Comparison of ENCODE assay signal across 32 mouse cellular contexts in the genomic region with DNA sequence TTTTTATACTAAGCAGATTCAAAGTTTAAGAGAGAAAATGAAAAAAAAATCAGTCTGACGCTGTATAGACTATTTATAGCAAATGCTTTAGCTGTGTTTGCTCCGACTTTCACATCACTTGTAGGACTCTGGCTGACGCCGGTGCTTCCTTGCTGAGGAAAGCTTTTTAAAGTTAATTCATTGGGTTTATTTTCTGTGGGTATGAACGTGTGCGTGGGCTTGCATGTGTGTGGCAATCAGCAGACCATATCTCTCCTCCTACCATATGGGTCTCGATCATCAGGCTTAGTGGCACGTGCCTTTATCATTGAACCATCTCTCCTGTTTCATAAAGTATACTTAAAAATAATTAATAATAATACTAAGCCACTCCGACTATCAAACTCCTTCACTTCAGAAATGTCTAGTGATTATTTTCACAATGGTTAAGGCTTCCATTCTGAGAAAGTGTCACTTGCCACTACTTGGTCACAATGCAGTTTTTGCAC. TPM values are rescaled to one million over a fixed set of nuclear protein-coding genes. Genes with fewer than 3 reads are reported as not detected.
DNase-seq lines count a peak whose midpoint lies in the region; ATAC-seq and TF ChIP-seq lines count a peak whose summit lies in the region.
"Had no signal": no experiment of that assay in that cellular context is flagged by ENCODE, and none has a peak within 500 bp of the region (broad histone marks: within the 10 kb centered on the region; RNA-seq: fewer than 3 reads in every experiment).

No protein-coding gene starts in this region.

- H3K4me2 ChIP-seq in liver, postnatal 0 days (ENCODE audit: low read depth, low read length), result no peak overlapping the region
- H3K4me2 ChIP-seq in liver, embryonic 12.5 days, result no peak overlapping the region
- H3K4me2 ChIP-seq in CH12.LX (ENCODE audit: insufficient read depth, low read depth, poor library complexity, severe bottlenecking), result peak overlapping the region; percentile 93
- H3K4me2 ChIP-seq in midbrain, embryonic 15.5 days, result no peak overlapping the region
- H3K4me2 ChIP-seq: embryonic facial prominence, embryonic 13.5 days; forebrain, embryonic 13.5 days; heart, embryonic 12.5 days; heart, embryonic 15.5 days; hindbrain, embryonic 14.5 days had no signal

- no peak overlapping the region for H3K9ac ChIP-seq in liver, postnatal 0 days (replicated peaks)
- no peak overlapping the region for H3K9ac ChIP-seq in liver, embryonic 12.5 days
- peak overlapping the region; percentile 90 for H3K9ac ChIP-seq in CH12.LX (ENCODE audit: insufficient read depth, low read depth)
- H3K9ac ChIP-seq in midbrain, embryonic 15.5 days, result no peak overlapping the region
- H3K9ac ChIP-seq: embryonic facial prominence, embryonic 13.5 days; forebrain, embryonic 13.5 days; heart, embryonic 12.5 days; heart, embryonic 15.5 days; hindbrain, embryonic 14.5 days had no signal

- 53% methylated on average over 9 of the region's 9 CpGs for WGBS in liver, postnatal 0 days (ENCODE audit: insufficient replicate concordance)
- WGBS in liver, embryonic 12.5 days (ENCODE audit: insufficient replicate concordance), result 64% methylated on average over 9 of the region's 9 CpGs
- WGBS in macrophage (ENCODE audit: missing documents), result 58% methylated on average over 9 of the region's 9 CpGs
- 89% methylated on average over 9 of the region's 9 CpGs for WGBS in midbrain, embryonic 15.5 days

- no peak for TF ChIP-seq EP300 in liver, postnatal 0 days (IDR thresholded peaks at IDR 0.05; ENCODE audit: low read depth)
- TF ChIP-seq EP300 in CH12.LX (IDR thresholded peaks at IDR 0.05; ENCODE audit: low read length), result no peak

- TF ChIP-seq RAD21 in CH12.LX (IDR thresholded peaks at IDR 0.05; ENCODE audit: low read depth, low read length), result no peak

- no peaks in the 10 kb centered on the region for H3K36me3 ChIP-seq in liver, postnatal 0 days (replicated peaks; ENCODE audit: insufficient read depth, low read length)
- peaks cover 6% of the 10 kb centered on the region; the same call in 1 of the 2 replicates for H3K36me3 ChIP-seq in liver, embryonic 12.5 days
- H3K36me3 ChIP-seq in CH12.LX (replicated peaks in 1 of 2; ENCODE audit: control insufficient read depth in 1 of 2, insufficient read depth in 1 of 2, low read length in 1 of 2), result peaks cover 5 to 25% of the 10 kb centered on the region in 2 experiments
- H3K36me3 ChIP-seq in macrophage (ENCODE audit: inconsistent target), result no peaks in the 10 kb centered on the region
- no peaks in the 10 kb centered on the region for H3K36me3 ChIP-seq in midbrain, embryonic 15.5 days (replicated peaks)
- H3K36me3 ChIP-seq: embryonic facial prominence, embryonic 10.5 days; embryonic facial prominence, embryonic 13.5 days; heart, embryonic 12.5 days; heart, embryonic 15.5 days had no signal

- dilution Hi-C loops in CH12.LX (cut with MboI; ENCODE audit: extremely low pct_ligation_motif_present, extremely low pct_unique_long_range_greater_than_20kb, low sequenced_read_pairs), result no loop called here

- DNase-seq in CD4-positive, CD25-positive, alpha-beta regulatory T cell, adult 2 months (ENCODE audit: low read depth, low spot score), result peak; percentile 40
- no peak for DNase-seq in liver, postnatal 0 days
- DNase-seq in CH12.LX (ENCODE audit: extremely low read depth), result no peak
- DNase-seq in lung, postnatal 36 days, result no peak
- DNase-seq: adrenal gland, postnatal 10 days; adrenal gland, postnatal 36 days; B cell, adult 2 months; cerebellum, adult 11 months; cerebellum, adult 2 months; cerebellum, adult 9-11 months; cerebellum, postnatal 36 days; embryo, embryonic 11 days; gastrocnemius, adult 2 months; gastrocnemius, postnatal 14 days; heart, adult 18-20 months; heart, postnatal 10 days; heart, postnatal 36 days had no signal

- no peak for TF ChIP-seq POLR2A in CH12.LX (IDR thresholded peaks at IDR 0.05; ENCODE audit: low read depth, low read length)

- TF ChIP-seq CTCF in liver, postnatal 0 days (IDR thresholded peaks at IDR 0.05; ENCODE audit: low read depth), result no peak
- TF ChIP-seq CTCF in CH12.LX (conservative IDR thresholded peaks at IDR 0.05 in 1 of 2, IDR thresholded peaks at IDR 0.05 in 1 of 2; ENCODE audit: low read depth in 2 of 2, low read length in 2 of 2), result no peak

- ATAC-seq in CD4-positive, CD25-positive, alpha-beta regulatory T cell, adult 4 months, result no peak
- no peak for ATAC-seq in liver, postnatal 0 days
- ATAC-seq in liver, embryonic 12.5 days, result no peak
- ATAC-seq in midbrain, embryonic 15.5 days (replicated peaks), result no peak
- ATAC-seq: activated CD4-positive, CD25-positive, alpha-beta regulatory T cell, adult 4 months; forebrain, embryonic 16.5 days; hindbrain, postnatal 0 days; inflammation-experienced regulatory T-cells, adult 6 months had no signal

- H3K27me3 ChIP-seq in liver, postnatal 0 days (ENCODE audit: insufficient read depth, low read length), result no peaks in the 10 kb centered on the region
- no peaks in the 10 kb centered on the region for H3K27me3 ChIP-seq in liver, embryonic 12.5 days (replicated peaks)
- no peaks in the 10 kb centered on the region for H3K27me3 ChIP-seq in CH12.LX (replicated peaks)
- no peaks in the 10 kb centered on the region for H3K27me3 ChIP-seq in midbrain, embryonic 15.5 days (replicated peaks)
- H3K27me3 ChIP-seq: embryonic facial prominence, embryonic 13.5 days; forebrain, embryonic 13.5 days; heart, embryonic 12.5 days; heart, embryonic 15.5 days had no signal

- peak overlapping the region; percentile 73; the same call in 1 of the 2 replicates for H3K27ac ChIP-seq in liver, postnatal 0 days (ENCODE audit: low read depth)
- no peak overlapping the region for H3K27ac ChIP-seq in liver, embryonic 12.5 days
- H3K27ac ChIP-seq in CH12.LX (ENCODE audit: insufficient read depth, low read depth), result peak overlapping the region; percentile 74
- peak overlapping the region; percentile 95; the same call in 1 of the 2 replicates for H3K27ac ChIP-seq in macrophage
- no peak overlapping the region for H3K27ac ChIP-seq in midbrain, embryonic 15.5 days
- H3K27ac ChIP-seq: embryonic facial prominence, embryonic 10.5 days; embryonic facial prominence, embryonic 13.5 days; forebrain, embryonic 13.5 days; hindbrain, embryonic 14.5 days; hindbrain, postnatal 0 days had no signal

- peaks cover 52% of the 10 kb centered on the region for H3K4me1 ChIP-seq in liver, postnatal 0 days (ENCODE audit: insufficient read depth)
- H3K4me1 ChIP-seq in liver, embryonic 12.5 days, result peaks cover 45% of the 10 kb centered on the region
- peaks cover 27 to 94% of the 10 kb centered on the region in 2 experiments for H3K4me1 ChIP-seq in CH12.LX (ENCODE audit: control insufficient read depth in 1 of 2, insufficient read depth in 2 of 2)
- no peaks in the 10 kb centered on the region for H3K4me1 ChIP-seq in midbrain, embryonic 15.5 days

- H3K9me3 ChIP-seq in liver, postnatal 0 days (ENCODE audit: low read length), result no peaks in the 10 kb centered on the region
- H3K9me3 ChIP-seq in liver, embryonic 12.5 days (replicated peaks), result no peaks in the 10 kb centered on the region
- H3K9me3 ChIP-seq in CH12.LX (replicated peaks; ENCODE audit: low read length), result peaks cover 3% of the 10 kb centered on the region
- H3K9me3 ChIP-seq in midbrain, embryonic 15.5 days, result no peaks in the 10 kb centered on the region
- H3K9me3 ChIP-seq: embryonic facial prominence, embryonic 10.5 days; embryonic facial prominence, embryonic 13.5 days; forebrain, embryonic 13.5 days; heart, embryonic 12.5 days; heart, embryonic 15.5 days had no signal

- no peak overlapping the region for H3K4me3 ChIP-seq in liver, postnatal 0 days (ENCODE audit: low read depth, low read length)
- H3K4me3 ChIP-seq in liver, embryonic 12.5 days, result no peak overlapping the region
- H3K4me3 ChIP-seq in CH12.LX (replicated peaks in 1 of 3; ENCODE audit: low read depth in 2 of 3, low read length in 2 of 3, poor library complexity in 1 of 3) (no peak overlapping the region), macrophage (ENCODE audit: inconsistent target) (no peak overlapping the region)
- no peak overlapping the region for H3K4me3 ChIP-seq in midbrain, embryonic 15.5 days
- H3K4me3 ChIP-seq: embryonic facial prominence, embryonic 10.5 days; embryonic facial prominence, embryonic 13.5 days; erythroblast, embryonic 14.5 days; forebrain, embryonic 13.5 days; gastrocnemius, adult 2 months; heart, embryonic 12.5 days; heart, embryonic 15.5 days had no signal

- peaks cover 69% of the 10 kb centered on the region for H3K79me2 ChIP-seq in CH12.LX (replicated peaks; ENCODE audit: control insufficient read depth, extremely low read depth, insufficient read depth, poor library complexity, severe bottlenecking)
- peaks cover 87% of the 10 kb centered on the region for H3K79me2 ChIP-seq in macrophage (ENCODE audit: inconsistent target)

- in situ Hi-C loops in CH12.LX (cut with MboI; ENCODE audit: low pct_ligation_motif_present, low pct_unique_long_range_greater_than_20kb, low sequenced_read_pairs), result no loop called here

TF ChIP-seq in CH12.LX, 34 proteins besides CTCF, POLR2A, EP300 and RAD21 (continues in another document):
- TF ChIP-seq USF2 (conservative IDR thresholded peaks at IDR 0.05; ENCODE audit: low read depth, low read length) (no peak), MYC (IDR thresholded peaks at IDR 0.05; ENCODE audit: low read depth, low read length) (peak; percentile 24; the same call in 1 of the 2 replicates), MEF2A (IDR thresholded peaks at IDR 0.05; ENCODE audit: borderline replicate concordance, low read depth, low read length) (no peak; the same call in 1 of the 2 replicates), MAZ (IDR thresholded peaks at IDR 0.05; ENCODE audit: low read depth, low read length) (no peak), ELF1 (IDR thresholded peaks at IDR 0.05; ENCODE audit: low read depth, low read length) (no peak), POLR2AphosphoS2 (IDR thresholded peaks at IDR 0.05; ENCODE audit: low read depth, low read length) (no peak), TCF12 (IDR thresholded peaks at IDR 0.05; ENCODE audit: low read depth, low read length) (no peak), TBP (conservative IDR thresholded peaks at IDR 0.05; ENCODE audit: low read depth, low read length) (no peak)

RNA-seq across cellular contexts. Expression of a gene that starts 39.8 kb away (rescaled TPM):
- 10 to 100 TPM; 44.0 to 54.2 TPM for polyA plus RNA-seq in CD4-positive, CD25-positive, alpha-beta regulatory T cell, adult 4 months (2017; shearing (Covaris generic))
- 10.6 and 11.1 TPM in 2 replicates for polyA plus RNA-seq in liver, postnatal 0 days (2015; fragmentation: Nextera tagmentation; extraction: Ambion mirVana)
- 16.1 and 17.4 TPM in 2 replicates for polyA plus RNA-seq in liver, embryonic 12.5 days (2016; fragmentation: Nextera tagmentation; extraction: Ambion mirVana)
- total RNA-seq in CH12.LX (2012; rRNA removed) (23.2 and 31.2 TPM in 2 replicates), CH12.LX (2014; rRNA removed) (55.9 and 63.0 TPM in 2 replicates)
- polyA plus RNA-seq in CH12.LX (2012; ENCODE audit: insufficient read length, low read depth) (66.1 and 70.8 TPM in 2 replicates), macrophage (2018) (22.8 to 33.0 TPM (median 24.7 TPM) in 3 replicates)
- total RNA-seq in macrophage (2018; cell fraction: chromatin; rRNA removed), result 100 to 1,000 TPM in 25 of 26 experiments, 10 to 100 TPM in 1; 87.8 to 675 (median 157) TPM
- 10 to 100 TPM; 13.9 to 46.8 (median 17.8) TPM for total RNA-seq in macrophage (2018; cell fraction: cytosol; rRNA removed)
- 100 to 1,000 TPM in 10 of 26 experiments, 10 to 100 TPM in 16; 46.5 to 295 (median 87.3) TPM for total RNA-seq in macrophage (2018; cell fraction: nucleus; rRNA removed)
- polyA plus RNA-seq in midbrain, embryonic 15.5 days (2015; fragmentation: Nextera tagmentation; extraction: Ambion mirVana), result 20.7 and 25.9 TPM in 2 replicates

Comparison
In these comparisons a context has a peak if more than half of its experiments do, and no peak if none do; other contexts are left out.
1. H3K27ac ChIP-seq: peak in liver, postnatal 0 days (single experiment), CH12.LX (single experiment) and macrophage (single experiment); none in liver, embryonic 12.5 days (single experiment) and midbrain, embryonic 15.5 days (single experiment).